Mouse (Mus musculus): ENCODE data around the gene Ppp1r12a. TPM values are rescaled to one million over a fixed set of nuclear protein-coding genes. Genes with fewer than 3 reads are reported as not detected.
A peak's percentile ranks its signal among the peaks of the same experiment; 100 is the strongest.

The Ppp1r12a gene
- polyA plus RNA-seq, 1 experiment from 2014 or later, result 97.7 TPM

GRCm38 (mm10) chr10:108190626-108191025 lies 28.6 kb downstream of the Ppp1r12a start:
- Histone ChIP-seq H3K36me3 (ENCODE audit: insufficient read depth, low read length) (no peaks in the 10 kb centered on the region), H3K4me3 (ENCODE audit: low read length) (no peak overlapping the region), H3K9me3 (ENCODE audit: low read length) (no peaks in the 10 kb centered on the region), H3K4me1 (ENCODE audit: insufficient read depth, low read length) (0 out of 2 replicates have a peak, but pooled peaks cover under 1% of the 10 kb centered on the region), H3K4me2 (replicated peaks; ENCODE audit: low read depth, low read length) (no peak overlapping the region), H3K27ac (ENCODE audit: low read length) (no peak overlapping the region), H3K27me3 (ENCODE audit: insufficient read depth, low read length) (no peaks in the 10 kb centered on the region), H3K9ac (replicated peaks; ENCODE audit: low read length) (no peak overlapping the region)
- no peak for ATAC-seq (ENCODE audit: low FRiP score, low TSS enrichment)

- Histone ChIP-seq H3K36me3 (ENCODE audit: insufficient read depth, low read length) (no peaks in the 10 kb centered on the region), H3K4me3 (ENCODE audit: low read length) (no peak overlapping the region), H3K4me2 (replicated peaks; ENCODE audit: low read depth, low read length) (no peak overlapping the region), H3K9me3 (ENCODE audit: low read length) (no peaks in the 10 kb centered on the region), H3K9ac (replicated peaks; ENCODE audit: low read length) (no peak overlapping the region), H3K27me3 (ENCODE audit: insufficient read depth, low read length) (no peaks in the 10 kb centered on the region), H3K27ac (ENCODE audit: low read length) (no peak overlapping the region), H3K4me1 (ENCODE audit: insufficient read depth, low read length) (no peaks in the 10 kb centered on the region; the same call in 1 of the 2 replicates)
- WGBS, result 81% methylated on average over 8 of the region's 8 CpGs
- no peak for ATAC-seq (ENCODE audit: low FRiP score, low TSS enrichment)
These were observed 29.4 kb downstream of the Ppp1r12a start for GRCm38 (mm10) chr10:108191381-108191787.

GRCm38 (mm10) chr10:108192306-108192705 lies 30.3 kb downstream of the Ppp1r12a start:
- no peak overlapping the region for H3K4me3 ChIP-seq (ENCODE audit: low read length)
- H3K27me3 ChIP-seq (ENCODE audit: insufficient read depth, low read length), result no peaks in the 10 kb centered on the region
- WGBS, result 69% methylated on average over 2 of the region's 2 CpGs
- no peak overlapping the region for H3K27ac ChIP-seq (ENCODE audit: low read length)
- no peaks in the 10 kb centered on the region; the same call in 1 of the 2 replicates for H3K4me1 ChIP-seq (ENCODE audit: insufficient read depth, low read length)
- no peaks in the 10 kb centered on the region for H3K36me3 ChIP-seq (ENCODE audit: insufficient read depth, low read length)
- H3K9me3 ChIP-seq (ENCODE audit: low read length), result no peaks in the 10 kb centered on the region
- H3K9ac ChIP-seq (replicated peaks; ENCODE audit: low read length), result no peak overlapping the region
- ATAC-seq (ENCODE audit: low FRiP score, low TSS enrichment), result no peak
- no peak overlapping the region for H3K4me2 ChIP-seq (replicated peaks; ENCODE audit: low read depth, low read length)

GRCm38 (mm10) chr10:108196124-108196523 lies 34.1 kb downstream of the Ppp1r12a start:
- no peaks in the 10 kb centered on the region for H3K9me3 ChIP-seq (ENCODE audit: low read length)
- no peak overlapping the region for H3K27ac ChIP-seq (ENCODE audit: low read length)
- H3K27me3 ChIP-seq (ENCODE audit: insufficient read depth, low read length), result no peaks in the 10 kb centered on the region
- no peaks in the 10 kb centered on the region; the same call in 1 of the 2 replicates for H3K4me1 ChIP-seq (ENCODE audit: insufficient read depth, low read length)
- ATAC-seq (ENCODE audit: low FRiP score, low TSS enrichment), result no peak
- H3K4me3 ChIP-seq (ENCODE audit: low read length), result no peak overlapping the region
- WGBS, result 93% methylated on average over 2 of the region's 2 CpGs
- no peaks in the 10 kb centered on the region; the same call in 1 of the 2 replicates for H3K36me3 ChIP-seq (ENCODE audit: insufficient read depth, low read length)
- no peak overlapping the region for H3K4me2 ChIP-seq (replicated peaks; ENCODE audit: low read depth, low read length)
- no peak overlapping the region for H3K9ac ChIP-seq (replicated peaks; ENCODE audit: low read length)

GRCm38 (mm10) chr10:108197498-108197897 lies 35.5 kb downstream of the Ppp1r12a start:
- 94% methylated on average over 1 of the region's 1 CpGs for WGBS
- H3K27ac ChIP-seq (ENCODE audit: low read length), result no peak overlapping the region
- no peak overlapping the region for H3K4me3 ChIP-seq (ENCODE audit: low read length)
- no peak overlapping the region for H3K9ac ChIP-seq (replicated peaks; ENCODE audit: low read length)
- H3K36me3 ChIP-seq (ENCODE audit: insufficient read depth, low read length), result no peaks in the 10 kb centered on the region; the same call in 1 of the 2 replicates
- H3K27me3 ChIP-seq (ENCODE audit: insufficient read depth, low read length), result no peaks in the 10 kb centered on the region
- no peaks in the 10 kb centered on the region; the same call in 1 of the 2 replicates for H3K4me1 ChIP-seq (ENCODE audit: insufficient read depth, low read length)
- no peaks in the 10 kb centered on the region for H3K9me3 ChIP-seq (ENCODE audit: low read length)
- H3K4me2 ChIP-seq (replicated peaks; ENCODE audit: low read depth, low read length), result no peak overlapping the region
- no peak for ATAC-seq (ENCODE audit: low FRiP score, low TSS enrichment)

- Histone ChIP-seq H3K4me1 (ENCODE audit: insufficient read depth, low read length) (no peaks in the 10 kb centered on the region; the same call in 1 of the 2 replicates), H3K4me2 (replicated peaks; ENCODE audit: low read depth, low read length) (no peak overlapping the region), H3K9me3 (ENCODE audit: low read length) (no peaks in the 10 kb centered on the region), H3K27ac (ENCODE audit: low read length) (no peak overlapping the region), H3K27me3 (ENCODE audit: insufficient read depth, low read length) (no peaks in the 10 kb centered on the region), H3K9ac (replicated peaks; ENCODE audit: low read length) (no peak overlapping the region), H3K36me3 (ENCODE audit: insufficient read depth, low read length) (no peaks in the 10 kb centered on the region; the same call in 1 of the 2 replicates), H3K4me3 (ENCODE audit: low read length) (no peak overlapping the region)
- no peak for ATAC-seq (ENCODE audit: low FRiP score, low TSS enrichment)
- 87% methylated on average over 2 of the region's 2 CpGs for WGBS
These were observed 37.0 kb downstream of the Ppp1r12a start for GRCm38 (mm10) chr10:108198945-108199344.

- WGBS, result 77% methylated on average over 4 of the region's 4 CpGs
- H3K4me1 ChIP-seq (ENCODE audit: insufficient read depth, low read length), result no peaks in the 10 kb centered on the region
- H3K4me2 ChIP-seq (replicated peaks; ENCODE audit: low read depth, low read length), result no peak overlapping the region
- ATAC-seq (ENCODE audit: low FRiP score, low TSS enrichment), result peak; percentile 39; the same call in 1 of the 2 replicates
- H3K4me3 ChIP-seq (ENCODE audit: low read length), result no peak overlapping the region
- H3K9ac ChIP-seq (replicated peaks; ENCODE audit: low read length), result no peak overlapping the region
- H3K9me3 ChIP-seq (ENCODE audit: low read length), result no peaks in the 10 kb centered on the region
- no peaks in the 10 kb centered on the region for H3K27me3 ChIP-seq (ENCODE audit: insufficient read depth, low read length)
- no peak overlapping the region for H3K27ac ChIP-seq (ENCODE audit: low read length)
- peaks cover 3% of the 10 kb centered on the region for H3K36me3 ChIP-seq (ENCODE audit: insufficient read depth, low read length)
These were observed 40.1 kb downstream of the Ppp1r12a start for GRCm38 (mm10) chr10:108202126-108202525.

- no peaks in the 10 kb centered on the region for H3K4me1 ChIP-seq (ENCODE audit: insufficient read depth, low read length)
- no peak overlapping the region for H3K4me3 ChIP-seq (ENCODE audit: low read length)
- peaks cover 3% of the 10 kb centered on the region for H3K36me3 ChIP-seq (ENCODE audit: insufficient read depth, low read length)
- H3K9ac ChIP-seq (replicated peaks; ENCODE audit: low read length), result no peak overlapping the region
- H3K27ac ChIP-seq (ENCODE audit: low read length), result no peak overlapping the region
- H3K4me2 ChIP-seq (replicated peaks; ENCODE audit: low read depth, low read length), result no peak overlapping the region
- no peaks in the 10 kb centered on the region for H3K27me3 ChIP-seq (ENCODE audit: insufficient read depth, low read length)
- ATAC-seq (ENCODE audit: low FRiP score, low TSS enrichment), result no peak
- H3K9me3 ChIP-seq (ENCODE audit: low read length), result no peaks in the 10 kb centered on the region
These were observed 41.4 kb downstream of the Ppp1r12a start for GRCm38 (mm10) chr10:108203440-108203839.

- H3K4me2 ChIP-seq (replicated peaks; ENCODE audit: low read depth, low read length), result no peak overlapping the region
- 85% methylated on average over 5 of the region's 5 CpGs for WGBS
- no peak overlapping the region for H3K9ac ChIP-seq (replicated peaks; ENCODE audit: low read length)
- H3K27me3 ChIP-seq (ENCODE audit: insufficient read depth, low read length), result no peaks in the 10 kb centered on the region
- H3K4me3 ChIP-seq (ENCODE audit: low read length), result no peak overlapping the region
- peaks cover 7% of the 10 kb centered on the region for H3K36me3 ChIP-seq (ENCODE audit: insufficient read depth, low read length)
- no peaks in the 10 kb centered on the region for H3K4me1 ChIP-seq (ENCODE audit: insufficient read depth, low read length)
- no peak overlapping the region for H3K27ac ChIP-seq (ENCODE audit: low read length)
- no peak for ATAC-seq (ENCODE audit: low FRiP score, low TSS enrichment)
- H3K9me3 ChIP-seq (ENCODE audit: low read length), result no peaks in the 10 kb centered on the region
These were observed 47.4 kb downstream of the Ppp1r12a start for GRCm38 (mm10) chr10:108209396-108209795.

GRCm38 (mm10) chr10:108224413-108224812 lies 62.4 kb downstream of the Ppp1r12a start:
- Histone ChIP-seq H3K27ac (ENCODE audit: low read length) (no peak overlapping the region), H3K36me3 (ENCODE audit: insufficient read depth, low read length) (peaks cover 9% of the 10 kb centered on the region; the same call in 1 of the 2 replicates), H3K27me3 (ENCODE audit: insufficient read depth, low read length) (no peaks in the 10 kb centered on the region), H3K9ac (replicated peaks; ENCODE audit: low read length) (no peak overlapping the region), H3K9me3 (ENCODE audit: low read length) (no peaks in the 10 kb centered on the region), H3K4me2 (replicated peaks; ENCODE audit: low read depth, low read length) (no peak overlapping the region), H3K4me3 (ENCODE audit: low read length) (no peak overlapping the region), H3K4me1 (ENCODE audit: insufficient read depth, low read length) (peaks cover 3% of the 10 kb centered on the region; the same call in 1 of the 2 replicates)
- ATAC-seq (ENCODE audit: low FRiP score, low TSS enrichment), result no peak
- WGBS, result 93% methylated on average over 5 of the region's 5 CpGs
